Mouse (Mus musculus): ENCODE measurements around the gene Dnah7b. TPM values are rescaled to one million over a fixed set of nuclear protein-coding genes. Genes with fewer than 3 reads are reported as not detected.
"Not testable (repeated sequence)": the region's sequence is repeated elsewhere in the genome, so short reads cannot be mapped to it uniquely, and the experiment has no call there.

Dnah7b gene
- polyA plus RNA-seq, 1 experiment from 2014 or later, result 0.23 TPM

GRCm38 (mm10) chr1:46128058-46128457 is 61.9 kb downstream of the Dnah7b start:
- Histone ChIP-seq H3K27ac (replicated peaks) (0 out of 2 replicates have a peak overlapping the region, but pooled peaks have one; percentile 24), H3K4me3 (ENCODE audit: low read depth, low read length) (no peak overlapping the region), H3K4me2 (replicated peaks; ENCODE audit: low read depth) (no peak overlapping the region), H3K9ac (ENCODE audit: low read length) (no peak overlapping the region), H3K4me1 (replicated peaks; ENCODE audit: control insufficient read depth, insufficient read depth) (no peaks in the 10 kb centered on the region), H3K9me3 (ENCODE audit: control insufficient read depth, low read length) (no peaks in the 10 kb centered on the region), H3K27me3 (ENCODE audit: control insufficient read depth, insufficient read depth, low read length) (no peaks in the 10 kb centered on the region), H3K36me3 (ENCODE audit: control insufficient read depth, insufficient read depth, low read length) (no peaks in the 10 kb centered on the region)
- ATAC-seq (ENCODE audit: low FRiP score, low TSS enrichment) (peak; percentile 95), DNase-seq (ENCODE audit: low spot score) (peak; percentile 16)
- WGBS, result 36% methylated on average over 4 of the region's 4 CpGs
- TF ChIP-seq EP300 (optimal IDR thresholded peaks at IDR 0.05) (peak; percentile 38), CTCF (IDR thresholded peaks at IDR 0.05; ENCODE audit: low read depth) (no peak)

GRCm38 (mm10) chr1:46196835-46197234 is 130.7 kb downstream of the Dnah7b start:
- H3K9me3 ChIP-seq (ENCODE audit: control insufficient read depth, low read length); H3K9ac ChIP-seq (ENCODE audit: low read length); H3K27me3 ChIP-seq (ENCODE audit: control insufficient read depth, insufficient read depth, low read length); H3K4me1 ChIP-seq (replicated peaks; ENCODE audit: control insufficient read depth, insufficient read depth); H3K4me3 ChIP-seq (ENCODE audit: low read depth, low read length); H3K27ac ChIP-seq (replicated peaks); H3K36me3 ChIP-seq (ENCODE audit: control insufficient read depth, insufficient read depth, low read length); ATAC-seq (ENCODE audit: low FRiP score, low TSS enrichment); DNase-seq (ENCODE audit: low spot score); H3K4me2 ChIP-seq (replicated peaks; ENCODE audit: low read depth): not testable (repeated sequence)
- 73% methylated on average over 2 of the region's 2 CpGs for WGBS

- H3K4me2 ChIP-seq (replicated peaks; ENCODE audit: low read depth); H3K27me3 ChIP-seq (ENCODE audit: control insufficient read depth, insufficient read depth, low read length); ATAC-seq (ENCODE audit: low FRiP score, low TSS enrichment); H3K4me3 ChIP-seq (ENCODE audit: low read depth, low read length); H3K27ac ChIP-seq (replicated peaks); DNase-seq (ENCODE audit: low spot score); H3K36me3 ChIP-seq (ENCODE audit: control insufficient read depth, insufficient read depth, low read length); H3K4me1 ChIP-seq (replicated peaks; ENCODE audit: control insufficient read depth, insufficient read depth); H3K9ac ChIP-seq (ENCODE audit: low read length); H3K9me3 ChIP-seq (ENCODE audit: control insufficient read depth, low read length): not testable (repeated sequence)
- 96% methylated on average over 9 of the region's 9 CpGs for WGBS
Measured at GRCm38 (mm10) chr1:46201169-46201568, 135.1 kb downstream of the Dnah7b start.

GRCm38 (mm10) chr1:46210014-46210588 is 144.0 kb downstream of the Dnah7b start:
- not testable (repeated sequence) for H3K27ac ChIP-seq (replicated peaks); H3K9ac ChIP-seq (ENCODE audit: low read length); H3K4me3 ChIP-seq (ENCODE audit: low read depth, low read length); H3K9me3 ChIP-seq (ENCODE audit: control insufficient read depth, low read length); DNase-seq (ENCODE audit: low spot score); H3K27me3 ChIP-seq (ENCODE audit: control insufficient read depth, insufficient read depth, low read length); H3K36me3 ChIP-seq (ENCODE audit: control insufficient read depth, insufficient read depth, low read length); ATAC-seq (ENCODE audit: low FRiP score, low TSS enrichment); H3K4me2 ChIP-seq (replicated peaks; ENCODE audit: low read depth); H3K4me1 ChIP-seq (replicated peaks; ENCODE audit: control insufficient read depth, insufficient read depth)
- 57% methylated on average over 2 of the region's 2 CpGs for WGBS

- ATAC-seq (ENCODE audit: low FRiP score, low TSS enrichment); H3K27me3 ChIP-seq (ENCODE audit: control insufficient read depth, insufficient read depth, low read length); H3K4me2 ChIP-seq (replicated peaks; ENCODE audit: low read depth); H3K9me3 ChIP-seq (ENCODE audit: control insufficient read depth, low read length); H3K36me3 ChIP-seq (ENCODE audit: control insufficient read depth, insufficient read depth, low read length); H3K4me1 ChIP-seq (replicated peaks; ENCODE audit: control insufficient read depth, insufficient read depth); H3K4me3 ChIP-seq (ENCODE audit: low read depth, low read length); DNase-seq (ENCODE audit: low spot score); H3K9ac ChIP-seq (ENCODE audit: low read length); H3K27ac ChIP-seq (replicated peaks): not testable (repeated sequence)
- 76% methylated on average over 2 of the region's 2 CpGs for WGBS
Measured at GRCm38 (mm10) chr1:46222704-46223103, 156.6 kb downstream of the Dnah7b start.

- not testable (repeated sequence) for ATAC-seq (ENCODE audit: low FRiP score, low TSS enrichment); H3K27ac ChIP-seq (replicated peaks); H3K4me2 ChIP-seq (replicated peaks; ENCODE audit: low read depth); H3K36me3 ChIP-seq (ENCODE audit: control insufficient read depth, insufficient read depth, low read length); H3K9ac ChIP-seq (ENCODE audit: low read length); H3K4me1 ChIP-seq (replicated peaks; ENCODE audit: control insufficient read depth, insufficient read depth); H3K4me3 ChIP-seq (ENCODE audit: low read depth, low read length); DNase-seq (ENCODE audit: low spot score); H3K27me3 ChIP-seq (ENCODE audit: control insufficient read depth, insufficient read depth, low read length); H3K9me3 ChIP-seq (ENCODE audit: control insufficient read depth, low read length)
Measured at GRCm38 (mm10) chr1:46226136-46226535, 160.0 kb downstream of the Dnah7b start.

- not testable (repeated sequence) for ATAC-seq (ENCODE audit: low FRiP score, low TSS enrichment); H3K36me3 ChIP-seq (ENCODE audit: control insufficient read depth, insufficient read depth, low read length); H3K4me2 ChIP-seq (replicated peaks; ENCODE audit: low read depth); H3K9me3 ChIP-seq (ENCODE audit: control insufficient read depth, low read length); H3K27me3 ChIP-seq (ENCODE audit: control insufficient read depth, insufficient read depth, low read length); H3K4me1 ChIP-seq (replicated peaks; ENCODE audit: control insufficient read depth, insufficient read depth); H3K9ac ChIP-seq (ENCODE audit: low read length); H3K27ac ChIP-seq (replicated peaks); H3K4me3 ChIP-seq (ENCODE audit: low read depth, low read length); DNase-seq (ENCODE audit: low spot score)
- 73% methylated on average over 2 of the region's 2 CpGs for WGBS
Measured at GRCm38 (mm10) chr1:46268841-46269240, 202.7 kb downstream of the Dnah7b start.

All from stomach, postnatal 0 days (tissue).